8 mouse cellular contexts compared by ENCODE assay signal in the genomic region with DNA sequence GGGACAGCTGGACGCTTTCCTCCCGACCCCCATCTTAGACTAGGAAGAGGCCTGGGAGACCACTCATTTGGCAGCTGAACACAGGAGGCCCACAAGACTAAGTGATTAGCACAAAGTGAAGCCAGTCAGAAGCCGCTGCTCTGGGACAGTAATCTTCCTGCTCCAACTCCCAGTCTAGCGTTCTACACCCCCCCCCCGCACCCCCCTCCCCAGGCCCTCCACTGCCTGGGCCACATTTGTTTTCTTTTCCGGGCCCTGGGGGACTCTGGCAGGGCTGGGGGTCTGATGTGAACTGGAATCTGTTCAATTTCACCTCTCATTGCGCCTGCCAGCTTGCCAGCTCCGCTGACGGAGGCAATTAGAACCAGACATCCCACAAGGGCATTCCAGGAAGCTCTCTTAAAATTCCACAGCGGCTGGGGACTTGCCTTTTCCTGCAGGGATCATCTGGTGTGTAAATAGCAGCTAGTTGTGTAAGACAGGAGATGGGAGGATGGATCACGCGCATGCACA.
DNase-seq lines count a peak whose midpoint lies in the region; ATAC-seq and TF ChIP-seq lines count a peak whose summit lies in the region.

No protein-coding gene starts in this region.

- TF ChIP-seq POLR2A in cerebellum, adult 2 months (IDR thresholded peaks at IDR 0.05; ENCODE audit: borderline replicate concordance, insufficient read depth, low read length): no peak

- peak; percentile 6 for DNase-seq in left cerebral cortex, adult 11 months (ENCODE audit: low spot score)
- DNase-seq in left cerebral cortex, adult 8-10 months (ENCODE audit: low spot score in 2 of 2): no peak
- DNase-seq in fibroblast of lung, adult 2 months (ENCODE audit: low read depth): peak; percentile 85
- DNase-seq in heart, postnatal 4 days: peak; percentile 69
- peak; percentile 65 to 77 for DNase-seq in kidney, postnatal 4 days
- no peak for DNase-seq in cerebellum, adult 2 months
- DNase-seq in testis, postnatal 14 days (ENCODE audit: low spot score): no peak

- H3K9me3 ChIP-seq in midbrain, embryonic 13.5 days: no peaks in the 10 kb centered on the region

- 6% methylated on average over 12 of the region's 12 CpGs for WGBS in midbrain, embryonic 13.5 days
- 36% methylated on average over 12 of the region's 12 CpGs for WGBS in cerebellum, adult 2 months

- H3K36me3 ChIP-seq in midbrain, embryonic 13.5 days: no peaks in the 10 kb centered on the region

- peak overlapping the region; percentile 19; the same call in 1 of the 2 replicates for H3K27ac ChIP-seq in midbrain, embryonic 13.5 days
- no peak overlapping the region for H3K27ac ChIP-seq in cerebellum, adult 2 months (ENCODE audit: insufficient read depth, low read length)

- H3K4me1 ChIP-seq in midbrain, embryonic 13.5 days (replicated peaks): peaks cover 20% of the 10 kb centered on the region
- H3K4me1 ChIP-seq in cerebellum, adult 2 months (ENCODE audit: control insufficient read depth, insufficient read depth, low read length): no peaks in the 10 kb centered on the region

- H3K4me3 ChIP-seq in midbrain, embryonic 13.5 days (replicated peaks): no peak overlapping the region
- H3K4me3 ChIP-seq in cerebellum, adult 2 months (replicated peaks; ENCODE audit: insufficient read depth, low read depth, low read length): no peak overlapping the region

- peaks cover 85% of the 10 kb centered on the region for H3K27me3 ChIP-seq in midbrain, embryonic 13.5 days
- H3K27me3 ChIP-seq in cerebellum, adult 2 months (ENCODE audit: control insufficient read depth, insufficient read depth, low read length): no peaks in the 10 kb centered on the region

- H3K9ac ChIP-seq in midbrain, embryonic 13.5 days (replicated peaks): no peak overlapping the region; the same call in 1 of the 2 replicates

- H3K4me2 ChIP-seq in midbrain, embryonic 13.5 days (replicated peaks): peak overlapping the region; percentile 19; the same call in 1 of the 2 replicates

- no peak for TF ChIP-seq CTCF in cerebellum, adult 2 months (IDR thresholded peaks at IDR 0.05; ENCODE audit: borderline replicate concordance, insufficient read depth, low read depth, low read length)

- peak; percentile 78 for ATAC-seq in midbrain, embryonic 13.5 days

Comparison
In these comparisons a context has a peak if more than half of its experiments do, and no peak if none do; other contexts are left out.
1. DNase-seq: peak in left cerebral cortex, adult 11 months (single experiment), fibroblast of lung, adult 2 months (single experiment), heart, postnatal 4 days (single experiment) and kidney, postnatal 4 days (2 of 2); none in left cerebral cortex, adult 8-10 months (0 of 2), cerebellum, adult 2 months (0 of 2) and testis, postnatal 14 days (single experiment).